Mouse (Mus musculus) thymus, adult 2 months (tissue): ENCODE data around the gene Xntrpc.

ENCODE experiments used
- CTCF ChIP-seq: fragments of 200-500 bp; IDR thresholded peaks from 2 replicates; pipeline ENCODE4 v1.5.1; 2012; ENCODE audit warnings: mild to moderate bottlenecking, control low read depth, low read length, moderate library complexity, borderline replicate concordance; ENCODE audit not compliant: control insufficient read depth, poor library complexity, insufficient read depth; ENCODE audit errors: extremely low read depth
- POLR2A ChIP-seq: fragments of 200-500 bp; IDR thresholded peaks from 2 replicates; pipeline ENCODE4 v1.6.1; 2012; ENCODE audit warnings: mild to moderate bottlenecking, low read length, control low read depth, moderate library complexity; ENCODE audit not compliant: control insufficient read depth, poor library complexity, insufficient read depth; ENCODE audit errors: extremely low read depth

- TF ChIP-seq POLR2A (no peak), CTCF (no peak)
Measured at GRCm38 (mm10) chr7:102062203-102062602, 3.3 kb upstream of the Xntrpc start.
